Mouse (Mus musculus): Measurements from ENCODE around the gene Sh3pxd2a. TPM values are rescaled to one million over a fixed set of nuclear protein-coding genes. Genes with fewer than 3 reads are reported as not detected.
A peak's percentile ranks its signal among the peaks of the same experiment; 100 is the strongest.

Gene Sh3pxd2a
- total RNA-seq, 1 experiment from 2014 or later, result 136 TPM

DNA sequence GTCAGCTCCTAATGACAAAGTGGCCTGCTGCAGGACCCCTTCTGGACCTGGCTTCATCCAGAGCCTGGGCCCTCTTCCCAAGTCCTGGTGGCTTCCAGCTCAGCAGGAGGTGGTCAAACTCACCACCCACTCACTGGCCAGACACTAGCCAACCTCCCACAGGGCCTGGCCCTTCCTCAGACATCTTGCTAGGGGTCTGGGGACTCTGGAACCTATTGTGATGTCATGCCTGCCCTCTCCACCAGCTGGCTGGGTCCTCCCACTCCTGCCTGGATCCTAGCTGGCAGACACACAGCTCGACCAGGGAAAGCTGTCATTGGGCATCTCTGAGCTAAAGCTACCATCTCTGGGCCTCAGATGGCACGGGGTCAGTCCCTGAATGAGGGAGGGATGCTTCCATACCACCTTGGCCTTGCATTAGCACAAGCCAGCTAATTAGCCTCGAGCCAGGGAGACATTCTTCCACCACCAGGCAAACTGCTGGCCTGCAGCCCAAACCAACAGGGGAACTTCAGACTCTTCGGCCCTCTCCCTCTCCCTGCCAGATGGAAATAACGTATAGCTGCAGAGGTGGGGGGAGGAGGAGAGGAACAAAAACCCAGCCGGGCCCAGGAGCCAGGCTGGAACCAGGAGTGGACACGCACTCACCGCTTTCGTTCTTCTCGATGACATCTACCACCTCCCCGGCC lies 150.7 kb downstream of the Sh3pxd2a start:
- DNase-seq, result peak; percentile 53

DNA sequence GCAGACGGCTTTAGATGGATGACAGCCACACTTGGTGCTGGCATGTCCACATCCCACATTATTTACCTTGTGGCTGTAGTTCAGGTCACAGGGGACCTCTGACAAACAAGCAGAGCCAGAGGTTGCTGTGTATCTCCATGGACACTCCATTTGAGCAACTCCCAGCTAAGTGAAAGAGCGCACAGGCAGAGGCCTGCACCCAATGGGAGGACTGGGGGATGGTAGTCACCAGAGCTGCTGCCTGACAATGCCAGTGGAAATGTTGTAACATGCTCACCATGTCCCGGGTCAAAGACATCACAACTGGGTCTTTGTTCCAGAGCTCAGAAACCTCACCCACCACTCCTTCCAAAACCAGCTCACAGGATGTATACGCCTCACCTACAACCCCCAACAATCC lies 153.0 kb downstream of the Sh3pxd2a start:
- DNase-seq, result peak; percentile 57

DNA sequence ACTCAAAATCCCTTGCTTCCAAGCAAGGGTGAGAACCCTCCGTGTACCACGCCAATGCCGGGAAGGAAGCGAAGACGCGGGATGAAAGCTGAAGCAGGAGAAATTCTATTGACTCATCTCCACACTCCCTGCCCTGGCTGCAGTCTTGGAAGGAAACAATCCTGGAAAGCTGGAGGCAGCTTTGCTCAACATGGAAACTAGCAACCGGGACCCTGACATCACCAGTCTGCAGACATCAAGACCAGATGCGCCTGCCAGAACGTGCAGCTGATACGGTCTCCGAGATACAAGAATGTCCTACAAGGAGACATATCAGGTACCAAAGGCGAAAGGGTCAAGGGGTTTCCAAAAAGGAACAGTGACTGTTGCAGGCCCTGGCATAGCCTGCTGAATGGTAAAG lies 154.4 kb downstream of the Sh3pxd2a start:
- DNase-seq, result no peak

DNA sequence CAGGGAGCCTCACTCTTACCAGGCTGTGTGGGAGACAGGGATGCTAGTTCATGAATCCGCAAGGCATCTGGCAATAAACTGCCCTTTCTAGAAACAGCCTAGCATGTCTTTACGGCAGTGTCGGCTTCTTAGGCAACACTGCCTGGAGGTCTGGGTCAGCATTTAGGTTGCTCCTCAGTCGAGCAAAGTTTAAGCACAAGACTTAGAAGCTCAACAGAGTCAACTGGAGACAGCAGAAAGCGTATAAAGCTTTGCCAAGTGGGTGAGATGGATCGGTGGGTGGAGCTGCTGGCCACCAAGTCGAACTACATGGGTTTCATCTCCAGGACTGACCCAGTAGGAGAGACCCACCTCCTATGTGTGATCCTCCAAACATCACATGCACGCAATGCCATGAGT lies 157.3 kb downstream of the Sh3pxd2a start:
- no peak for DNase-seq

DNA sequence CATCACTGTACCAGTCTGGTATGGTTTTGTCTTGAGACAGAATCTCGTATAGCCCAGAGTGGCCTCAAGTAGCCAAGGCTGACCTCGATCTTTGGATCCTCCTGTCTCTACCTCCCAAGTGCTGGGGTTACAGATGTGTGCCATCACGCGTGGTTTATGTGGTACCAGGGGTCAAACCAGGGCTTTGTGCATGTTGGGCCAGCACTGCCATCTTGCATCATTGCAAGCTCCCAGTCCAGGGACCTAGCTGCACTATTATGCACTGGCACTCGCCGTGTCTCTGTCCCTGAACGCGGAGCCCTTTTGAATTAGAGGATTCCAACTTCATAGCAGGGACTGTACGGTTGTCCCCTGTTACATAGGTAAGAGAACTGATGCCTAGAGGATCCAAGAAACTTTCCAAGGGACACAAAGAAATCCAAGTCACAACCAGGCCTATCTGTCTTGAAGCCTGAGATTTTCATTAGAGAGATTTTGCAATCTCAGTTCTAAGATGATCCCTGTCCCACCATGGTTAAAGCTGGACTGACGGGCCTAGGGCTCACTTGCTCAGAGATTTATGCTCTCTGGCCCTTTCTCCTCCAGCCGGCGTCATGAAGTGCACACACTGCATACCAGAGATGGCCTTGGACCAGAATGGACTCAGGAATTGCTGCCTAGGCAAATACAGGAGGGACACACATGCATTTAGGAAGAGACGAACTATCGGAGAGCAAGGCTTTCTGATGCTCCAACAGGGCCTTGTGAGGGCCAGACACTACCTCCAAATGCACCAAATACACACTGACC lies 157.9 kb downstream of the Sh3pxd2a start:
- no peak for DNase-seq

DNA sequence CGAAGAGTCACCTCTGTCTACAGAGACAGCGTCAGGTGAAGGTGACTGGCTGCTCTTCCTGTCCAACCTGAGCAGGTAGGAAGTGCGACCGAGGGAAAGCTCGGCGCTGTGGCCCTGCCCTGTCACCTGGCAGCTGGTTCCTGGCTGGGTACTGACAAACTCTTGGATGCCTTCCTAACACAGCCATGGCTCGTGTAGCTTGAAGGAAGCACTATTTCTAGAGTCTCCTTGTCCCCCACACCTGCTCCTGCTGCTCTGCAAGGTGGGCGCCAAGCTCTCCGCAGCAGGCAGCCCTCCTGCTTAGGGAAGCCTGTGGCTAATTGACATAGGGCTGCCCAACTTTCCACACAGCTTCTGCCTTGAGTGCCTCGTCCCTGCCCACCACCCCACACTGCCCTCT lies 158.8 kb downstream of the Sh3pxd2a start:
- DNase-seq, result no peak

DNA sequence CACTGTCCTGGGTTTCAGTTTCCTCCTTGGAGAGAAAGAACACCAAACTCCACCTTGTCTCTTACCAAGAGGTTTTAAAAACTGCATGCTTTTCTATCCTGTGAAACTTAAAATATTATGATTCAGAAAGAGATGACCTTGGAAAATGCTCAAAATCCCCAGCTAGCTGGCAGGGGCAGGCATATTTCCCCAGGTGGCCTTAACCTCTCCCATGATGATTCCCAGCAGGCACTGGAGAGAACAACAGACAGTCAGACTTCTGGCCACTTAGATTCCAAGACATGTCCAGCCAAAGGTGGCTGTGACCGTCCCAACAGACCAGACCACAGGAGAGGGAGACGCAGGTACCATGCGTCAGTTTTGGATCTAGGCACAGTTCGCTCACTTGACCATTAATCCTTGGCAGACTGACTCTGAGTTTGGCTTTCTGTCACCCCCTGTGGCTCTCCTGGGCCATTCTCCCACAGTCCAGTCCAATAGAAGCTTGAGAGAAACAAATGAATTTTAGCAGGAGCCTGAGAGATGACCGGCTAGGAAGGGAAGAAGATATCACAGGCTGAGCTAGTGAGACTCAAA lies 159.9 kb downstream of the Sh3pxd2a start:
- DNase-seq, result peak; percentile 65

DNA sequence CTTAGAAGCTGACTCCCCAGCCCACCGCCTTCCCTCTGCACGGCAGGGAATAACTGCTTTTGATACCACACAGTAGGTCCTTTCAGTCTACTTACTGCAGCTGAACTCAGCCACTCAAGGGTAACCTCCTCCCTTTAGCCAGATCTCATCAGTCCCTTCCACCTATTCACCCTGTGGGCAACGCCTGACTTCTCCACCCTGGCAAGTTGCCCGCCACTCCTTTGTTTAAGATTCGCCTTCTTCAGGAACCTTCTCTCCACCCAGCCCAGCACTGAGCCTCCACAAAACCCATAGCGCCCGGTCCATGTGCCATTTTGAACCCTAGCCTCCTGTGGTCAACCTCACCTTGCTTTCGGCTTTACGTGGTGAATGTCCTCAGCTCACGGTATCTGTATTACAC lies 161.1 kb downstream of the Sh3pxd2a start:
- DNase-seq, result no peak

DNA sequence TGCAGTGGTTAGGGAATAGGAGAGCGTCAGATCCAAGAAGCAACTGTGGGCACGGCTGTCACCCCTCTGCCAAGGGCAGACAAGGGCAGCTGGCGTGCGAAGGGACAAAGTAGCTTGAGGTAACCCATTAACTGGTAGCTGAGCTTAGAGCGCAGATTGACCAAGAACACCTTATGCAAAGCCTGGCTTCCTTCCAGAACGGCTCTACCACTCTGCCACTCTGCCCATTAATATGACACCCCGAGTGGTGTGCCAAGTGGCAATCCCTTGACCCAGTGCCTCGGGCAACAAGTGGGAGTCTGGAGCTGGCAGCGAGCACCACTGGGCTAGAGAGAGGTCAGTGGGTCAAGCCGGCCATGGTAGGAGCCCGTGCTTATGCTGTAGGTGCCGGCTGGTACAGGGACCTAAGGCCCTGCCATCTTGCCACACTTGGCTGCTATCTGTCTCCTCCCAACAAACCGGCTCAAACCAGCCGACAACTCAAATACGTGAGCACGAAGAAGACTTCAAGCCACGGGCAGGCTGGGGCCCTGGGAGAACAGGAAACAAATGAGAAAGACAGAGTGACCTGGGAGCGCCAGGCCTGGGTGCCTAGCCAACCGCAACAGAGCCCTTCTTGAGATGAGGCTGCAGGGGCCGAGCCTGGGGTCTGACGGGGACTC lies 161.9 kb downstream of the Sh3pxd2a start:
- DNase-seq, result peak; percentile 84

DNA sequence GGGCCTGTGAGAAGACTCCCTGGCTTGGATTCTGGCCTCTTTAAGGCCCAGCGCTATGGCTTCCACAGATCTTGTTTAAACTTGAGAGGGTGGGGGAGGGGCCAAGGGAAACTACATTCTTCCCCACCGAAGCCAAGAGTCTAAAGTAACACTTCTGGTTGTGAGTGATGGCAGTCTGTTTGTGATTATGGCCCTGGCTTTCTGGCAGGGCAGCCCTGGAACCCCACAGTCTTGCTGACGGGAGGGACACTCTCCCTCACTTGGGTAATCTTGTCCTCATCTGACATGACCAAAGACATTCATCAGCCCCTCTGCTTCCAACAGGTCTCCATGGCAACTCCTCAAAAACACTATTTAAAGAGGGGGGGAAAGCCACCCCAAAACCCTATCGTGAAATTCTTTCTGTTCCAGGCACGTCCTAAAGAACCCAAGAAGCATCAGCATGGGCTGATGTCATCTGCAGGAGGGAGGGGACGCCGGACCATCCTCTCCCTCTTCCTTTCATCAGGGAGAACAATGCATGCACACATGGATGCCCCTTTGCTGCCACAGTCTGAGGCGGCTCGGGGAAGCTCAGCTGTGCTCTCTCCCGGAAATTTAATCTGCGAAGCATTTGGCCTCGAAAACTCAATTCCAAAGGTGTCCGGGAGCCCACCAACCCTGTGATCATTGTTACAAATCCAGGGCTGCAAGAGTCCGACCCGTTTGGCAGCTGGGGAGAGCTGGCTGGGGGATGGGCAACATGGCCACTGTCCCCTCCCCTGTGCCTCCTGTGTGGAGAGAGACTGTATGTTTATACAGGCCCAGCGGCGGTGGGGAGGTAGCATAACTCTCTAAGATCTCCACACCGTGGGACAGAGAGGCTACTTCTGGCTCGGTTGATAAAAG lies 162.7 kb downstream of the Sh3pxd2a start:
- no peak for DNase-seq

DNA sequence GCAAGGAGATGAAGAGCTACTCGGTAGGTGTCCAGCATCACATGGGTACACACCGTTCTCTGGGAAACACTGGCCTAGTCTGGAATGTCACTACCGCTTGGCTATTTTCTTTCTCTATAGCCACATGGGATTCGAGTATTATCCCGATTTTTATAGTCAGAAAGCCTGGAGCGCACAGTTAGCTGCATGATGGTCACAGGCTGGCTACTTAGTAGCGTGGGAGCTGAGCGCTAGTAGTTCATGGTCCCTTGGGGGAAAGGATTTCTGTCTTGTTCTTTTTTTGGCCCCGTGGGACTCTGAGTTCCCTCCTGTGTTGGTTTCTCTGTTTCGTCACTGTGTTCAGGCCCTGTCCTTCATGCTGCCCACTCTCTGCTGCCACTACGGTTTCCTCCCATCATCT lies 166.1 kb downstream of the Sh3pxd2a start:
- DNase-seq, result no peak

DNA sequence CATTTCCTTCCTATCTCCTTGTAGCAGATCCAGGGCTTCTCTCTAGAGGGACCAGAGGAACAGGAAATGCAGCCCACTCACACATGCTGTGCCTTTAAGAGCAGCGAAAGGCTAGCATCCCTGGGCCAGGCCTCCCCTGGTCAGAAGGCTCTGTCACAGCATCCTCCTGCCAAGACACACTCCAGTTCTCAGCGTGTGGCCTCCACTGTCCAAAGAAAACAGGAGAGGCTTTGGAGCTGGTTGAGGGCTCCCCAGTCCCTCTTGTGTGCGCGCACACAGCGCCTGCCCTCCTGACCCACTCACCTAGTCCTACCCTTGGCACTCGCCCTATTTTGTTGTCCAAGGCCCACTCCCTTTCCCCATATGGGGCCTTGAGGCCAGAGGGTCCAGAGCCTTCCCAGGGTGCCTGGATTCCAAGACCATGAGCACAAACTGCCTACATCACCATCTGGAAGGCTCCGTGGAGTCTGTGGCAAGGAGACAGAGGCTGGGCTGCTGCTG lies 171.7 kb downstream of the Sh3pxd2a start:
- no peak for DNase-seq

DNA sequence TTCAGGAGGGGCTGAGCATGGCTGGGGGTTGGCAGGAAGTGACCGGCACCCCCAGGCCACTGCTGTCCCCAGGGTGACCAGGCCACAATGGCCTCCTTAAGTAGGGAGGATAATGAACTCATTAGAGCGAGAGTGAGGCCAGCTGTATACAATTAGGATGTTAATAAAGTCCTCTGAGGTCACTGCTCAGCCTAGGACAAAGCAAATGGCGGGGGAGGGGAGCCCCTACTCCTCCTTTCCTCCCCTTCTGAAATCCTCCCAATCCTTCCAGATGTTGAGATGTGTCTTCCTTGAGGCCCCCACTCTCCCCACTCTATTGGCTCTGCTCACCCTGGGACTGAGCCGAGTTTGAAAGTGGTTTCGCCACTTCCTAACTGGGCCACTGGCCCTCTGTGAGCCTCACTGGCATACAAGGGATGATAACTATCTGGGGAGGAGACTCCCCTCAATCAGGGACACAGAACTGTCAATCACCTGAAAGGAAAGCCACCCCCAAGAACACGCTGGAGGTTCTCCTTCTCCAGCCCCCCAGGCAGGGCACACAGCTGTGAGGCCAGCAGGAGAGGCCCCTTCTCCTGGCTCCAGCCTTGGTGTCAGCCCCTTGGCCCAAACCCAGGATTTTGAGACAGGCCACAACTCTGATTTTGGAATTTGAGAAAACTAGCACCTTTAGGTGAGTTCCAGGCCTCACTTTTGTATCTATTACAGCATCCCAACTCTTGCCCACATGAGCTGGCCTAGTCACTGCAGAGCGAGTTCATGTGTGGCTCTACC lies 172.7 kb downstream of the Sh3pxd2a start:
- DNase-seq, result no peak

DNA sequence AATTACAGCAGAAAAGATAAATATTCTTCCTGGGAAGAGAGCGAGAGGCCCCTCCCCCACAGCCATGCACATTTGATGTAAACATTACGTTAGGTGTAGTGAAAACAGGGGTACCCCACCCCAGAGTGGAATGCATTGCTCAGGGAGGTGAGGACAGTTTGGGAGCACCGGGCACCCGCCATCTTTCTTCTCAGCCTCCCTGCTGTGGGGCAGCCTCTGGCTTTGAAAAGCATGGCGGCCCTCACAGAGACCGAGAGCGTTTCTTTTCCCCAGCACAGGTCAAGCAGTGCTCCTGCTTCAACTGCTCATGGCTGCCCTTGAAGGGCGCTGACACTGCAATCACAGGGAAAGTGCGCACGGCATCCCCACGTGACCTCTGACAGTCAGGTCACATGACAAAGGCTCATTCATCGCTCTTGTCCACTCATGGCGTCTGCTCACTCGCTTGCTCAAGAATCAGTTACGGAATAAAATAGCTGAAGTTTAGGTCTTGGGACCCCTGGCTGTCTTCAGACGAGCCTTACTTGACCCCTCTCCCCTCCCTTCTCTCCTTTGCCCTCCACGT lies 177.2 kb downstream of the Sh3pxd2a start:
- no peak for DNase-seq

DNA sequence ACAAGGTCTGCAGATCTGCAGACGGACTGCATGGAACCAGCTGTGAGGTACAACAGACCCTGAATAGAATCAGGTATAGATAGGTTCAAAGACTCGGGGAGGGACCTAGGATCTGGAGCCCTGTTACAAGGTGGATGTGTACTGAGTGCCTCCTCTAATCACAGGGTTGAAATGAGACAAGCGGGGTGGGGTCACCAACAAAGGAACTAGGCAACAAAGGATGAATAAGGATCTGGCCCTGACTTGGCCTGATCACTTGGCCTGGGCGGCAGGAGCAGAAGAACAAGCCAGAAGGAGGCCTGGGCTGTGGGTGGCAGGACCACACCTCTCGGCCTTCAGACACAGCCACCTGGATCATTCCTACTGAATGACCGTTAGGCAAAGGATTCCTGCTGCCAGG lies 178.6 kb downstream of the Sh3pxd2a start:
- DNase-seq, result no peak

DNA sequence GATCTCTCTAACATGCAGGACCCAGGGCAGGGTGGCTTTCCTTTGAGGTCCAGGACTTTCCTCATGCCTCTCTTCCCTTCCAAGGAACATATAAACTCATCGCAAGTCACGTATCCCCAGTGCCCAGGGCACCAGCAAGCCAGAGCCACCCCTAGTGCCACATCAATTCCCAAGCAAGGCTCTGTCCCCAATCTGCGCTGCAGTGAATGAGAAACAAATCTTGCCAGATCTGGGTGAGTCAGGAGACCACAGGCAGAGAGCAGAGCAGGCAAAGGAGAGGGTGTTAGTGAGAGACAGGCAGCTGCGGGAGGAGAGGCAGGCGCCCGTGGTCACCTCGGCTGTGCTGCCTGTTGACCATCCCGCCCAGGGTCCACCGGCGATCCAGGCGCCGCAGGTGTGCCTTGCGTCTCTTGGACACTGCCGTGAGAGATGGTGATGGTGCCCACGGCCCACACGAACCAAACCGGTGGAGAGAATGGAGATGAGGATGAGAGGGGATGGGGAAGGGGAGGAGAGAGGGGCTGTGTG lies 181.4 kb downstream of the Sh3pxd2a start:
- DNase-seq, result no peak

DNA sequence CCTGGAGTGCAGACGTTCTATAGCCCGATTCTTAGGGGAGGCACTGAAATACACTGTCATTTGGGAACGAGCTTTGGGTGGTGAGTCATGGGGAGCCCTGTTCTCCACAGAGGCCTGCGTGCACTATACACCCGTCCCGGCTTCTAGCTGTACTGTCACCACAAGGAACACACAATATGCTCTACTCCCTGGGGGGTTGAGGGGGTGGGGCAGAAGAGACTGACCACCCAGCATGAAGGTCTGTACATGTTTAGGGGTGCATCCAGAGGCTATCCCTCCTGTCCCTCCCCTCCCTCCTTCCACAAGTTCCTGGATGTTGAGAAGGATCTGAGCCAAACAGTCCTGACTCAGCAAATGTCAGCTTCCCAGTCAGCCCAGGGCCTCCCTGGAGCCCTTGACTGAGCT lies 182.1 kb downstream of the Sh3pxd2a start:
- DNase-seq, result peak; percentile 53

DNA sequence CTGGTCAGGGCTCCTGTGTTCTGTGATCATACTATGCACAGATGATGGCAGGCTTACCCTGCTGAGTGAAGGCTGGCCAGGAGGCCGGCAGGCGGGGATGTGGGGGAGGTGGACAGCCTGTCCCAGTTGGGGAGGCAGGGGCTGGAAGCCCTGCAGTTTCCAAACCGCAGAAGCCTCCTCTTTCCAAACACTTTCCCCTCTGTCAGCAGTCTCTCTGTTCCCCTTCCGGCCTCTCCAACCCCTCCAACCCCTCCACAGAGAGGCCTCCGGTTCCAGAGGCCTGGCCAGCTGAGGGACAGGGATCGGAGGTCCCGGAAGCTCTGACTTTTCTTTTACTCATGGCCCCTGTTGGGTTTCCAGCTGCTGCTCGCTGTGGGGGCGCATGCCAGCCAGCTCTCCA lies 183.3 kb downstream of the Sh3pxd2a start:
- DNase-seq, result peak; percentile 38

DNA sequence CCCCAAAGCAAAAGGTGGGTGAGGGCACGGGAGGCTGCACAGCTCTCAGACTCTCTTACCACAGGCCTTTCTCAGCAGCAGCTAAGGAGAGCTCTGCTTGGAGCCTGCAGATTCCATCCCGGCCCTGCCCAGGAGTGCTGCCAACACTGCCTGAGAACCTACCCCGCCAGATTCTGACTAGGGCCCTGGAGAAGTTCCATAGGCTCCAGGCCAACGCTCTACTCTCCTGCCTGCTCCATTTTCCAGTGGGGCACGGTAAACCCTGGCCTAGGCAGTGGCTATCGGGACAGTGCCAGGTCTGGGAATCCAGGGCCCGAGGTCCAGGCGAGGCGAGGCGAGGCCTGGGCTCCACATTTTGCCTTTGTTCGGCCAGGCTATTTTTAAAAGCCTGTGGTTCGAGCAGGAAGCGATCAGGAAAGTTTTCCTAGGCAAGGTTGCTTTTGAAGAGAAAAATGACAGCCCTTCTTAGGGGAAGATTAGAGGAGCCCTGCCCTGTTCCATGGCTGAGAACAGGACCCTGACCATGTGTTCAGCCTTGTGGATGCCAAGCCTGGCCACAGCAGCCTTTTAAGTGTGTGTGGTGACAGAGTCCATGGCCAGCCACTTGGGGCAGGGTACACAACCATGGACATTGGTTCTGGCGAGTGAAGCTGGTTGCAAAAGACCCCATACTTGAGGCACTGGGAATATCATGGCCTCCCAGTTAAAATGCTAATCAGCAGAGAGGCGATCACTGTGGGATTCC lies 184.2 kb downstream of the Sh3pxd2a start:
- DNase-seq, result peak; percentile 81

DNA sequence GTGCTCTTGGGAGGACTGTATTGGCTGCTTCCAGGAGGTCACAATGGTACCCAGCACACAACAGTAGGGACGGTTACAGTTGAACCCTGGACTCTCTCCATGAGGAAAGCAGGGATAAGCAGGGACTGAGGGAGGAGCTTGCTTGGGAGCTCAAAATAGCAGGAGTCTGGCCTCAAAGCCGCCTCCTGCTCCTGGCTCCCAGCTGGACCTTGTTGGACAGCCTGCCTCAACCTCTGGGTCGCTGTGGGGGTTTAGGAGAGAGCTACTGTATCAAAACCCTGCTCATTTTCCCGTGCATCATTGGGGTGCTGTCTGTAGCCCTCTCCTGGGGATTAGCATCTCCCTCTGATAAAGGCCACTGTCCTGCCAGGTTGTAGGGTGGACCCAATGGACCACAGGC lies 184.8 kb downstream of the Sh3pxd2a start:
- no peak for DNase-seq
